Mouse (Mus musculus) midbrain, embryonic 11.5 days (tissue): ENCODE measurements around the gene 1700088E04Rik. TPM values are rescaled to one million over a fixed set of nuclear protein-coding genes. Genes with fewer than 3 reads are reported as not detected.

Source experiments
- polyA plus RNA-seq: library from polyadenylated mRNA; unstranded; fragments of >200 nt; fragmentation: Nextera tagmentation; extraction: Ambion mirVana; gene quantifications from 2 replicates; pipeline ENCODE4 v1.2.1, GENCODE M21; 2014

The 1700088E04Rik gene
- polyA plus RNA-seq, 1 experiment from 2014 or later = 9.5 TPM

Other genes starting within 250 kb of the 1700088E04Rik start
- 0.11 TPM in 1 of 2 replicates, not detected in the other for gene Gm49510, start 241.6 kb downstream of the 1700088E04Rik start, polyA plus RNA-seq
- gene Sh3bp1, start 241.5 kb downstream of the 1700088E04Rik start, polyA plus RNA-seq = 9.1 and 10.3 TPM in 2 replicates
- gene Pdxp, start 227.3 kb downstream of the 1700088E04Rik start, polyA plus RNA-seq = 32.6 and 33.8 TPM in 2 replicates
- 360 and 382 TPM in 2 replicates for gene Lgals1, start 214.5 kb downstream of the 1700088E04Rik start, polyA plus RNA-seq
- 58.3 and 62.7 TPM in 2 replicates for gene Nol12, start 206.3 kb downstream of the 1700088E04Rik start, polyA plus RNA-seq
- gene Triobp, start 193.5 kb downstream of the 1700088E04Rik start, polyA plus RNA-seq = 33.2 and 34.8 TPM in 2 replicates
- 355 and 376 TPM in 2 replicates for gene H1f0, start 112.8 kb downstream of the 1700088E04Rik start, polyA plus RNA-seq
- not detected in 2 replicates for gene Galr3, start 99.4 kb downstream of the 1700088E04Rik start, polyA plus RNA-seq
- 52.7 and 53.5 TPM in 2 replicates for gene Ankrd54, start 78.4 kb downstream of the 1700088E04Rik start, polyA plus RNA-seq
- gene Eif3l, start 66.1 kb downstream of the 1700088E04Rik start, polyA plus RNA-seq = 242 and 251 TPM in 2 replicates
- gene Micall1, start 32.4 kb downstream of the 1700088E04Rik start, polyA plus RNA-seq = 5.2 and 5.4 TPM in 2 replicates
- 354 and 362 TPM in 2 replicates for gene Polr2f, start 244 bp downstream of the 1700088E04Rik start, polyA plus RNA-seq
- 0.64 and 0.95 TPM in 2 replicates for gene Sox10, start 24.0 kb upstream of the 1700088E04Rik start, polyA plus RNA-seq
- 18.7 and 21.1 TPM in 2 replicates for gene Pick1, start 87.9 kb upstream of the 1700088E04Rik start, polyA plus RNA-seq
- 0.12 and 0.57 TPM in 2 replicates for gene Gm49486, start 88.1 kb upstream of the 1700088E04Rik start, polyA plus RNA-seq
- gene Slc16a8, start 113.5 kb upstream of the 1700088E04Rik start, polyA plus RNA-seq = 0.14 and 0.15 TPM in 2 replicates
- gene Baiap2l2, start 144.3 kb upstream of the 1700088E04Rik start, polyA plus RNA-seq = 0.27 and 1.5 TPM in 2 replicates
- gene Pla2g6, start 187.1 kb upstream of the 1700088E04Rik start, polyA plus RNA-seq = 18.4 and 20.6 TPM in 2 replicates
- 1.0 and 2.3 TPM in 2 replicates for gene Maff, start 205.4 kb upstream of the 1700088E04Rik start, polyA plus RNA-seq